Mouse (Mus musculus): ENCODE results near the gene Fam210b. TPM values are rescaled to one million over a fixed set of nuclear protein-coding genes. Genes with fewer than 3 reads are reported as not detected.

Gene Fam210b
- polyA plus RNA-seq, 1 experiment from 2014 or later, result 24.3 TPM

DNA sequence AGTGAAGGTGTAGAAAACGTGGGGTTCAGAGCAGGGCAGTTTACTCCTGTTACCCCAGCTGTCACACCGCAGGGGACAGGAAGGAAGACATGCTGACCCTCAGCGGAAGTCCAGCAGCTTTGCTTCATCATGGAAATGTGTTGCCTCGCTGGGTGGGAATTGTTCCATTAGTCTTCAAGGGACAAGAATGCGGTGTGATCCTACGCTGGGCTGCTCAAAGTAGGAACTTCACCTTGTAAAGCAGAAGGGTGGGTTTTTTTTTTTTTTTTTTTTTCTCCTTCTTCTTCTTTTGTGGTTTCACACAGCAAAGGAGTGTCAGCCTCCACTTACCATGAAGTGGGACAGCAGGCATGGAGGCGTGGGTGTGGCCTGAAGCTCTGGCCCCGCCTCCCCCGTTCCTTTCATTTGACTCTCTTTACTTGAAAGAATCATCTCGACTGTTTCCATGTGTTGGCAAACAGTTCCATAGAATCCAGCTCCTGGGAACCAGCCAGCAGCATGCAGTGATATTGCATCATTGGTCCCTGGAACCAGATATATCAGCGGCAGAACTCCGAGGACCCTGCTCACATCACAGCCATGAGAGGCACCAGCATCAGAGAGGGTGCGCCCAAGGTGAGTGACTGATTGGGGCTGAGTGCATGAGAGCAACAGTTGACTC is 48.2 kb downstream of the Fam210b start, which contains the start of gene Cass4:
TSS of gene Cass4 (plus strand) at position 404 of the 661 bp plus-strand sequence.
- WGBS, result 42% methylated on average over 13 of the region's 13 CpGs
- no peak for DNase-seq (ENCODE audit: low spot score)
- H3K4me3 ChIP-seq, result no peak within 1 kb of the TSS
- no peaks in the 10 kb centered on the region for H3K9me3 ChIP-seq (replicated peaks)
- H3K36me3 ChIP-seq, result no peaks in the 10 kb centered on the region
- H3K4me1 ChIP-seq, result peaks cover 8% of the 10 kb centered on the region
- H3K27ac ChIP-seq (replicated peaks), result no peak within 1 kb of the TSS
- H3K27me3 ChIP-seq (ENCODE audit: low read depth, poor library complexity, severe bottlenecking), result no peaks in the 10 kb centered on the region

DNA sequence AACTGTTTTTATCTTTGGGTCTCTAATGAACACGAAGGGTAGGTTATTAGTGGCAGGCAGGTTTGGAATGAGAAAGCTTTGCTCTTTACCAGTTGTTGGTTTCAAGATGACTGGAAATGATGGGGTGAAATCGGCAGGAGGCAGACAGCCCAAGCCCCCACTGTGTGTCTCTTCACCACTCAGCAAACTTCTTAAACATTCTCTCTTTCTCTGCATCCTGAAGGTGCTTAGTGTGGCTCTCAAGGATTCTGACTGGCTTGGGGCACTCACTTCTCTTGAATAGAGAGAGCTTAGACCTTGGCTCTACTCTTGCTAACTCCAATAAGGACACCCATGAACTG is 48.7 kb downstream of the Fam210b start:
- no peaks in the 10 kb centered on the region for H3K9me3 ChIP-seq (replicated peaks)
- no peak for DNase-seq (ENCODE audit: low spot score)
- no peaks in the 10 kb centered on the region for H3K36me3 ChIP-seq
- no peak overlapping the region for H3K4me3 ChIP-seq
- no peak overlapping the region for H3K27ac ChIP-seq (replicated peaks)
- WGBS, result 64% methylated on average over 2 of the region's 2 CpGs
- H3K4me1 ChIP-seq, result peaks cover 8% of the 10 kb centered on the region
- H3K27me3 ChIP-seq (ENCODE audit: low read depth, poor library complexity, severe bottlenecking), result no peaks in the 10 kb centered on the region

DNA sequence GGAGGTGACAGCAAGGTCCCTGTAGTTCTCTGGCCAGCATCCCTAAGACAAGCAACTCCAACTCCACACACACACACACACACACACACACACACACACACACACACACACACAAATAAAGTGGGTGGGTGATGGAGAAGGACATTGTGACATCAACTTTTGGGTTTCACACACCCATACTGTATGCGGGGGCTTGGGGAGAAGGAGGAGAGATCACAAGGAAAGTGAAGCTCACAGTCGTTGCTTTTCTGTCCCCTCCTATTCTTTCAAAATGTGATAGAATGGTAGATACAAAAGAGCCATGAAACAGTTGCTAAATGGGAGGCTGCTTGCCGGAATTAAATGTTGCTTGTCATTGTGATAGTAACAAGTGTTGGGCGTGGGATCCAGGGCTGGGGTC is 49.3 kb downstream of the Fam210b start:
- DNase-seq (ENCODE audit: low spot score), result no peak
- WGBS, result 78% methylated on average over 4 of the region's 4 CpGs
- Histone ChIP-seq H3K4me3 (no peak overlapping the region), H3K9me3 (replicated peaks) (no peaks in the 10 kb centered on the region), H3K36me3 (no peaks in the 10 kb centered on the region), H3K27me3 (ENCODE audit: low read depth, poor library complexity, severe bottlenecking) (no peaks in the 10 kb centered on the region), H3K4me1 (peaks cover 10% of the 10 kb centered on the region), H3K27ac (replicated peaks) (no peak overlapping the region)

DNA sequence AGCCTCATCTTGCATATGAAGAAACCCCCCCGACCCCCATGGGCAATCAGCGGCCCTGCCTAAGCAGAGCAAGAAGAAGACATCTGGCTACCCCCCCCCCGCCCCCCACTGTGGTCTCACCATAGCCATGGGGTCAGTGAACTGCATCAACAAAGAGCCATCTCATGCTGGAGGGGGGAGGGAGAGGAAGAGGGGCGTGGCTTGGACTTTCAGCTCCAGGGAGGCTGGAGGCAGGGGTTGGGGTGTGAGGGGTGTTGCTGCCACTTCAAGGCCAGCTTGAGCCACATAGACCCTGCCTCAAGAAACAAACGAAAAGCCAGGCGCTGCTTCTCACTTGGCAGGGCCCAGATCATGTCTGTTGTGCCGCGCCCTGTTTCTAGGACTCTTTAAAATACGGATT is 50.6 kb downstream of the Fam210b start:
- 48% methylated on average over 9 of the region's 9 CpGs for WGBS
- H3K27me3 ChIP-seq (ENCODE audit: low read depth, poor library complexity, severe bottlenecking), result no peaks in the 10 kb centered on the region
- H3K4me3 ChIP-seq, result no peak overlapping the region
- peaks cover 19% of the 10 kb centered on the region for H3K4me1 ChIP-seq
- no peaks in the 10 kb centered on the region for H3K9me3 ChIP-seq (replicated peaks)
- no peak for DNase-seq (ENCODE audit: low spot score)
- peak overlapping the region; percentile 59 for H3K27ac ChIP-seq (replicated peaks)
- H3K36me3 ChIP-seq, result no peaks in the 10 kb centered on the region

DNA sequence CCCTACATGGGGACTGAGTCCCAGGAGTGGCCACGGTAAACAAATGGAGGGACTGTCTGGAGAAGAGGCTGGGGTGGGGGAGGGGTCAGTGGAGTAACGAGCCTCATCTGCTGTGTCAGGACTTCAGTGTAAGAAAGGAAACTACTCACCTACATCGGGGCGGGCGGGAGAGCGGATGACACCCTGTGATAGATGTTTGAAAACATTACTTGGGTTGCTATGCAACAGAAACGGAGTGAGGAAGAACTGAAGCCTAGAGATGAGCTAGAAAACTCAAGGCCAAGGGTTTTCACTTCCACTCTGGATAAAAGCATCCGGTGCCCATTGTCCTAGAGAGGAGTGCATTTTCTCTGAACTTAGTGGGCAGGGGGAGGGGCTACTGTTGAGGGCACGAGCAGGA is 54.5 kb downstream of the Fam210b start:
- 49% methylated on average over 9 of the region's 9 CpGs for WGBS
- Histone ChIP-seq H3K9me3 (replicated peaks) (no peaks in the 10 kb centered on the region), H3K4me1 (peaks cover 21% of the 10 kb centered on the region), H3K36me3 (no peaks in the 10 kb centered on the region), H3K4me3 (no peak overlapping the region), H3K27me3 (ENCODE audit: low read depth, poor library complexity, severe bottlenecking) (no peaks in the 10 kb centered on the region), H3K27ac (replicated peaks) (peak overlapping the region; percentile 17)
- no peak for DNase-seq (ENCODE audit: low spot score)

DNA sequence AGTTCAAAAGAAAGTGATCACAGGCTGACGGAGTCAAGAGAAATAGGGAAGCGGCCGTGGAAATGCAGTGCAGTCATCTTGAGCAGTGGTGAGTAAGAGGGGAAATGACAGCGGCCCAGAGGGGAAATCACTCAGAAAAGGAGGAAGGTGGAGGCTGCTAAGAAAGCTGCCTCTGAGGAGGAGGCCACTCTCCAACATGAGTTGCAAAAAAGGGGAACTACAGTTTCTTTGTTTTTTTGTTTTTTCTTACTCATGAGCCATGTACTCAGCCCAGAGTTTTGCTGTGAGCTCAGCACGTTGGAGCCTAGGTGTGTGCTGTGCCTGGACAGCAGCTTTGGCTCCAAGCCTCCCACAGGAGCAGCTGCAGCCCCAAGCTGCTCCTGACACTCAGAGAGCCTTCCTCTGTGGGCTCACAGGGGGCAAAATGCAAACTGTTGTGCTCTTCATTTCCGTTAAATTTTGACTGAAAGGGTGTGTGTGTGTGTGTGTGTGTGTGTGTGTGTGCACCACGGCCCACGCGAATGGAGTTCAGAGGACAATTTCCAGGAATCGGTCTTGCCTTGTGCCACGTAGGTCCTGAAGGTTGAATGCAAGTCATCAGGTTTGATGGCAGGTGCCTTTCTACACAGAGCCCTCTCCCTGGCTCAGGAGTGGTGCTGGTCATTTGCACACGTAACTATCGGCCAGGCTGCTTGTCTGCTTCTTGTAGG is 55.9 kb downstream of the Fam210b start:
- Histone ChIP-seq H3K9me3 (replicated peaks) (no peaks in the 10 kb centered on the region), H3K4me1 (peaks cover 15% of the 10 kb centered on the region), H3K36me3 (no peaks in the 10 kb centered on the region), H3K4me3 (no peak overlapping the region), H3K27ac (replicated peaks) (no peak overlapping the region), H3K27me3 (ENCODE audit: low read depth, poor library complexity, severe bottlenecking) (no peaks in the 10 kb centered on the region)
- 77% methylated on average over 13 of the region's 13 CpGs for WGBS
- no peak for DNase-seq (ENCODE audit: low spot score)

DNA sequence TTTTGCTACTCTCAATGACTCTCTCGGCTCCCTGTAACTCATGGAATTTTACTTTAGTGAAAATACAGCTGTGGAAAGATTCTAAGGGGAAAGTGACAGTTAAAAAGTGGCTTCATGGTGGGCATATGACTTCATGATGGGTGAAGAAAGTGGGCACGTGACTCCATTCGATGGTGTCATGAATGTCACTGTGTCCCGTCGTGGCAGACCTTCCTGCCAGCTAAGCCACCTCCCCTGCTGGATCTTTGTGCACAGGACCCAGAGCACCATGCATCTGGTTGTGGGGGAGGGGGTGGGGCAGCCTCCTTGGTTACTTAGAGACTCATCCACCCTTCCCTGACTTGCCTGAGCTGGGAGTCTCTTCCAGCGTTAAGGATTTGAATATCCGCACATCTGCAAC is 58.9 kb downstream of the Fam210b start:
- Histone ChIP-seq H3K4me3 (no peak overlapping the region), H3K4me1 (peaks cover 13% of the 10 kb centered on the region), H3K27me3 (ENCODE audit: low read depth, poor library complexity, severe bottlenecking) (no peaks in the 10 kb centered on the region), H3K36me3 (no peaks in the 10 kb centered on the region), H3K9me3 (replicated peaks) (no peaks in the 10 kb centered on the region), H3K27ac (replicated peaks) (no peak overlapping the region)
- DNase-seq (ENCODE audit: low spot score), result no peak
- 64% methylated on average over 7 of the region's 7 CpGs for WGBS

DNA sequence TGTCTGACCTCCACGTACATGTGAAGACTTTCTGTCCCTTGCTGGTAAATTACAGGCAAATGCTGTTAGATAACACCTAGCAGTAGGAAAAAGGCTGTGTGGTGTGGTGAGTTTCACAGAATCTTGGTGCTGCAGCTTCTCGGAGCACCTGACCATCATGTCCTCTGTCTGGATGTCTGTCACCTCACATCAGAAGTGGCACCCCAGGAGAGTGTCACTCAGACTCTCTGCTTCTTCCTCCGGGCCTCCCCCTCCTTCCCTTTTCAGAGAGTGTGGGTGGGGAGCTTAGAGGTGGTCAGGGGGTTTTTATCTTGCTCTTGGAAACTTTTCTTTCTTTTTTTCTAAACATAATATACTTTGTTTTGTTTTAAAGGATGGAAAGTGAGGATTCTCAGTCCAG is 59.6 kb downstream of the Fam210b start:
- no peaks in the 10 kb centered on the region for H3K9me3 ChIP-seq (replicated peaks)
- no peak overlapping the region for H3K4me3 ChIP-seq
- no peaks in the 10 kb centered on the region for H3K36me3 ChIP-seq
- peaks cover 8% of the 10 kb centered on the region for H3K4me1 ChIP-seq
- H3K27me3 ChIP-seq (ENCODE audit: low read depth, poor library complexity, severe bottlenecking), result no peaks in the 10 kb centered on the region
- DNase-seq (ENCODE audit: low spot score), result no peak
- no peak overlapping the region for H3K27ac ChIP-seq (replicated peaks)
- 78% methylated on average over 3 of the region's 3 CpGs for WGBS

Other genes with a start within 250 kb of the Fam210b start
- gene Mc3r, start 97.1 kb upstream of the Fam210b start, polyA plus RNA-seq (2016; fragmentation: Nextera tagmentation; extraction: Ambion mirVana), result not detected in 2 replicates
- gene Aurka, start 25.0 kb downstream of the Fam210b start, polyA plus RNA-seq (2016; fragmentation: Nextera tagmentation; extraction: Ambion mirVana), result 196 and 221 TPM in 2 replicates
- gene Cstf1, start 25.1 kb downstream of the Fam210b start, polyA plus RNA-seq (2016; fragmentation: Nextera tagmentation; extraction: Ambion mirVana), result 51.0 and 58.0 TPM in 2 replicates
- 0.21 and 0.25 TPM in 2 replicates for gene Cass4, start 48.2 kb downstream of the Fam210b start, polyA plus RNA-seq (2016; fragmentation: Nextera tagmentation; extraction: Ambion mirVana)
- gene Rtf2, start 95.0 kb downstream of the Fam210b start, polyA plus RNA-seq (2016; fragmentation: Nextera tagmentation; extraction: Ambion mirVana), result 85.6 and 93.9 TPM in 2 replicates
- 1.7 and 2.0 TPM in 2 replicates for gene Gcnt7, start 113.0 kb downstream of the Fam210b start, polyA plus RNA-seq (2016; fragmentation: Nextera tagmentation; extraction: Ambion mirVana)
- gene Fam209, start 127.0 kb downstream of the Fam210b start, polyA plus RNA-seq (2016; fragmentation: Nextera tagmentation; extraction: Ambion mirVana), result 0.17 and 0.53 TPM in 2 replicates
- 4.4 and 6.3 TPM in 2 replicates for gene Tfap2c, start 204.0 kb downstream of the Fam210b start, polyA plus RNA-seq (2016; fragmentation: Nextera tagmentation; extraction: Ambion mirVana)

Data from midbrain, embryonic 10.5 days (tissue).